Mouse (Mus musculus) lung, adult 18-20 months (tissue): ENCODE measurements around the gene Ldlrad3.
A peak's percentile ranks its signal among the peaks of the same experiment; 100 is the strongest.

Experiments used
- DNase-seq, 2 experiments: peaks; one replicate each; pipeline ENCODE4 v3.0.0; 2022; ENCODE audit warnings: mixed read lengths in 2 of 2

The Ldlrad3 gene

GRCm38 (mm10) chr2:102142654-102143271 lies 43.4 kb downstream of the Ldlrad3 start:
- DNase-seq: no peak

GRCm38 (mm10) chr2:102142197-102142623 lies 44.0 kb downstream of the Ldlrad3 start:
- DNase-seq: peak; percentile 82 to 89

DNA sequence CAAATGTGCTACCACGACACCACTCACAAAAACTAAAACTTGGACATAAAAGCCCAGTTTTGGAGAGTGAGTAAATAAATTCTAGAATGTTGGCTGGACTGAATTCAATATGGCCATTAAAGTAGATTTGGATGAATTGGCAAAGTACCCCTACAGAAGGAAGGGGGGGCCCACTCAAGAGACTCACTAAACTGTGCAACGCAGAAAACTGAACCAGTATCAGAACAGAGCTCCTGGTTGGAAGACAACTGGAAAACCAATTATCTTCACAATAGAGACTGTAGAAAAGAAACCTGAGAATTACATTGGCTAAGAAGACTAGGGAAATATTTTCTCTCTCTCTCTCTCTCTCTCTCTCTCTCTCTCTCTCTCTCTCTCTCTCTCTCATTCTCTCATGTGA lies 45.0 kb downstream of the Ldlrad3 start:
- DNase-seq: no peak

DNA sequence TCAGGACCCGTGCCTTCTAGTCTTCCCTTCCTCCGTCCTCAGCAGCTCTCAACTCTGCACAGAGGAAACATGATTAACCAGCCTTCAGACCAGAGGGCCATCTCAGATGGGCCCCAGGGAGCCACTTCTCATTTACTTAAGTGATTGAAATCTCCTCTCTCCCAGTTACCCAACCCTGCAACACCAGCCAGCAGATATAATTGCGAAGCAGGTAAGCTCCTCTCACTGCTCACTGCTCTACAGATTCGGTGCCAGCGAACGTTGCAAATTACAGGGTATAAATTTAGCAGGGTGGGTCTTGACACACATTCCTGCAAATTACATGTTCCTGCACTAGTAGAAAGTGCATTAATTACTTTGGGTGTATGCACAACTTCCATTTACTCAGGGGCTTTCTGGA lies 48.3 kb downstream of the Ldlrad3 start:
- peak in 1 of 2 experiments; percentile 15 for DNase-seq

DNA sequence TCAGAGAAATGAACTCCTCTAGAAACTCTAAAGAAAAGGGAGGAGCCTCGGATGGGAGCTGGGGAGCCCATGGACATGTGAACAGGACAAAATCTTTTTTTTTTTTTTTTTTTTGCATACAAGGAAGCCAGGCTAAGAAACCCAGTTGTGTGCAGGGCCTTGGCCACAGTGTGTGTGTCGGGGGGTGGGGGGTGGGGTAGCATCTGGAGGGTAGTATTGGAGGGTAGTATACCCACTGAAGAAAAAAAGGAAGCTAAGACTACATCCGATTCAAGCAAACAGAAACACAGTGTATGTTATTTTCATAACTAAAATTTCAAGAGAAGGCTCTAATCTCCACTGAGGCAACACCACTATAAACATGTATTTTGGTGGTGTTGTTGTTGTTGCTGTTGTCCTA lies 50.0 kb downstream of the Ldlrad3 start:
- DNase-seq: no peak

GRCm38 (mm10) chr2:102134510-102135262 lies 51.5 kb downstream of the Ldlrad3 start:
- no peak for DNase-seq

GRCm38 (mm10) chr2:102132945-102133558 lies 53.1 kb downstream of the Ldlrad3 start:
- peak; percentile 57 to 70 for DNase-seq

DNA sequence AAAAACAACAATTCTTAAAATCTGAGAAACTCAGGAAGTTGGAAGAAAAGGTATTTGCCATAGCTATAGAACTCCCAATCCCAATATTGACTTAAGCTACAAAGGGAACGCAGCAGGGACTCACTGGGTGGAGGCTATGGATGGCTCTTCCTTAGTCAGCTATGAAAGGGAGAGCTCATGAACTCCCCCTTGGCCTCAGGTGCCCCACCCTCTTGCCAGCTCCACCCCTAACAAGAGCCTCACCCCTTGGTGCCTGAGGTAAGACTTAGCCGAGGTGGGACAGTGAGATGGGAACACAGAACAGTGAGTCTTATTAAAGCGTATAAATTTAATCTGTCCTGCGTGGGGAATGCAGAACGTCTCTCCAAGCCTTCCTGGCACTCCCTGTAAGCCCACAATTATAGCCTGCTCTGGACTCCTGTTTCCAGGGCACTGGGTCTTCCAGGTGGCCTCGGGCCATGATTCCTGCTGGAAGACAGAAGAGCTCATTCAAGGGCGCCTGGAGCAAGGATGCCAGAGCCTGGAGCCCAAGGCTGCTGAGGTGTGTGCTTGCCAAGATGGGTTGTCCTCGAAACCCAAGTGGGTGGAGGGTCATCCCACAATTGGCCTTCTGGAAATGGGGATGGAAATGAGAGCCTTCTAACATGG lies 55.9 kb downstream of the Ldlrad3 start:
- peak in 1 of 2 experiments; percentile 25 for DNase-seq

- no peak for DNase-seq
Observed at GRCm38 (mm10) chr2:102129235-102129634, 57.0 kb downstream of the Ldlrad3 start.

DNA sequence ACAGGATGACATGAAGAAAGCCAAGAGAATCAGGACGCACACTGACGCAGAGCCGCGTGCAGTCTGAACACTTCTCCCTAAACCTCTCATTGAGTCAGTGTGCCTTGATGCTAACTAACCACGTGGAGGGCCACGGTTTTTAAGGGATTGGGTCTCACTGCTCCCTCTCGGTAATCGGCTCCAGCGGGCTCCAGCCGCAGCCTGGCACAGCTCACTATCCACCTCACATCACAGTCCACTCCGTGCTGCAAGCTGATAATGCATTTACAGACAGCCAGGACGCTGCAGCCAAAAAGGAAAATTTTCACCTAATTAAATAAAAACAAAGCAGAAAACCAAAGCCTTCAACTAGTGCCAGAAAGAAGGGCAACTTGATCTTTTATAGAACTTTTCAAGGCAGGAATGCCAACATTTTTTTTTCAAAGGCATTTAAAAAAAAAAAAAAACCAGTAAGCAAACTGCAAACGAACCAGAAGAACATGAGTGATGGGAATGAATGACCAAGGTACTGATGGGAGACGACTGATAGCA lies 57.6 kb downstream of the Ldlrad3 start:
- DNase-seq: no peak

GRCm38 (mm10) chr2:102127791-102128387 lies 58.3 kb downstream of the Ldlrad3 start:
- no peak for DNase-seq

DNA sequence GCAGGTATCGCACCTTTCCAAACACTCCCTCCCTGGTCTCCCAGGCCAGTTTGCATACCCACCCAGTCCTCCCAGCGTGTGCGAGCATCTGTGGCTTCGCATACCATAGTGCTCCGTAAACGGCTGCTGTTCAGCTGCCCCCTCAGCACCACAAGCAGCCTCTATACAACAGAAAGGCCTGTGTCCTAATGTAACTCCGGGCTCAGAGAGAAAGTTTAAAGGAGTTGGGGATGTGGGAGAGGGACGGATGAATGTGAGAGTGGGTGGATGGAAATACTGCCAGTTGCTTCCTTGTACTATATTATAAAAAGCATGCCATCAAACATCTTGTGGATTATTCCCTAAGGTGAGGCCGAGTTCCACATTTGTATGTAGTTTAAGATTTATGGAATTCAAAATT lies 59.0 kb downstream of the Ldlrad3 start:
- no peak for DNase-seq

DNA sequence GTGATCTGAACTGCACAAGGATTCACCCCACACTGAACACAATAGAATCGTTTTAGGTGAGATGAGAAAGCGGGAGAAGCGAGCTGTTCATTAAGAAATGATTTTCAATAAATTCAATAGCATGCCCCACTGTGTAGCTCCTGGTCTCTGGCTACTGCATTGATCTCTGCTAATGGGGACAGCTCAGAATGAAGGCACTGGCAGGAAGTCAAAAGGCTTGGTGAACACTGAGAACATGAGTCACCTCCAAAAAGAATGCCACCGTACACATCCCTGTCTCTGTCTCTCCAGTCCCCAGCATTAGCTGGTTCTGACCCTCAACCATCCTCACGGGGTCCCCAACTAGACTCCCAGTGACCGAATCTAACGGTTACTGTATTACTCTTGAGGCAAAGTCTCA lies 60.1 kb downstream of the Ldlrad3 start:
- DNase-seq: no peak

DNA sequence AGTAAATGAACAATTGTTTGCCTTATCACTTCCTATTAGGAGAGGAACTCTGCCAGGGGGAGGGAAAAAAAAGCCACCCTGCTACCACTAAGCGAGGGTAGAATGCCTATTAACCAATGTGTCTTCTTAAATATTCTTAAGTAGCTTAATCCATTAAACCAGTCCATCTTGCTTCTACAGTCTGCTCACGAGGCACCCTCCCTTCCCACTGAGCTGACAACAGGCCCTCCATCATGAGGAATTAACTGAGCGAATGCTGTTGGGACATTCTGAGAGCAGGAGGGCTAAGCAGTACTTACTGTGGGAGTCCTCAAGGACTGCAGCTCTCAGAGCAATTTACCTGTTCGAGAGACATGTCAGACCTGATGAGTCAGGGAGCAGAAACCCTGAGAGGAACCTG lies 61.1 kb downstream of the Ldlrad3 start:
- no peak for DNase-seq

DNA sequence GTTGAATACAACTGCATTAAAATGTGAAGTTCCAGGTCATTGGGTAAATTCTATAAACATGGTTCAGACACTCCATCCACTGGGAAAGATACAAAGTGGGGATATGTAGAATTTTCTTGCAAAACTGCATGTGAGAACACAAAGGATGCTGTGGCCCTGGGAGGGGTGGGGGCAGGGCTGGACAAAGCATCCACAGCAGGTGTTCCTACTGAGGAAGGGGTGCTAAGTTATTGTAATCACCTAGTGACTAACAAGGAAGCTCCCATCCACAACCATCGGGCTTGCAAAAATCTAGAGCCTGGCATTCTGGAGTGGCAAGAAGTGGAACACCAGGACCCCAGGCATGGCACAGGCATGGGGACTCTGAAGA lies 64.1 kb downstream of the Ldlrad3 start:
- no peak for DNase-seq

DNA sequence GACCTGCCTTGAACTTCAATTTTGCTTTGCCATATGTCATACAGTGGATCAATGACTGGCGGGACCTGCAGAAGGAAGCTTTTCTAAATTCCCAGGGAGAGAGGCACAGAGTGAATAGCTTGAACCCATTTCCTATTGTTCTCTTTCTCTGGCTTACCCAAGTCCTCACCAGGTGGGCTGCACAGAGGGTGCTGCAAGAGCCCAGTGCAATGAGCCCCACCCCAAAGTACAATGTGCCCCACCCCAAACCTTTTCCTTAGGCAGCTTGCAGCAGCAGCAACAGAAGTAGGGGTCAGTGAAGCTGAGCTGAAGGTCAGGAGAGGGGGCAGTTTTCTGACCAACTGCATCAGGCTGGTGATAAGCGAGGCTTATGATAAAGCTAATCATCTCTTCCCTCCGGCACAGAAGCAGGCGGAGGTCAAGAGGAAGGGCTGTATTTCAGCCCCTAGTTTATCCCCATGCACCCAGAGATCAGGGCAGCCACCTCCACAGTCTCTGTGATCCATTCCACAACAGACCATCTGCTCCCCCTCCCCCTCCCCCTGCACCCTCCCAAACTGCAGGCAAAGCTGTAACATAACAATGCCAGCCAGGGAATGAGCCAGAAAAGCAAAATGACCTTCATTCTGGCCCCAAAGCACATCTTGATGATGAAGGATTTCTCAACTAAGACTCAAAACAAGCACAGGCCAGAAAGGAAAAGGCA lies 64.6 kb downstream of the Ldlrad3 start:
- no peak for DNase-seq

DNA sequence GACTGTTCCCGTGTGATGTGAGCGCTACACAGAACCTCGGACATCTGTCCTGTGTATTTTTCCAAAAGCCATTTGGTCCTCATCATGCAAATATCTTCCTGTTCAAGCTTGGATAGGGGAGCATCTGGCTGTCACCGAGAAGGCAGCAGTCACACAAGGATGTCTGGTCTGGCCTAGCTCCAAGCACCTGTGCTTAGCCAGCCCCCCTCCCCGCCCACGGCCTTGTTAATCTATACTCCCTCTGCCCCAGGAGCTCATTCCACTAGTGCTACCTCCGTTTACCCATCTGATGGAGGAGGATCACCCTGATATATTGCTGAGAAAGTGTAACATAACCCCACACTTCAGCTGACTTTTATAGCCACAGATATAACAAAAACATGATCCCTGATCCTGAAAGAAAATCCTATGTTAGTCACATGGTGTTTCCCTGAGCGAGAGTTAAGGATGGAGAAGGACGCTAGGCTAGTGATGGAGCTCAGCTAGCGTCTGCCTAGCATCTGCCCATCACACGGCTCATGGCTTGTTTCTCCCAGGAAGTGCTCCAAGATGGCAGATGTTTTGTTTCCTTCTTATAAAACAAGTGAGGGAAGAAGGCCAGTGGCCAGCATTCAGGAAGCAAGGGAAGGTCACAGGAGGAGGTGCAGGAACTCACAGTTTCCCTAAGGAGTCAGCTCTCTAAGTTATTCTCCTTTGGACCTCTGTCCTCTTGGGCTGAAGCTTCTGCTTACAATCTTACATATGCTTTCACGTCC lies 66.3 kb downstream of the Ldlrad3 start:
- no peak for DNase-seq

- no peak for DNase-seq
Observed at GRCm38 (mm10) chr2:102118988-102119460, 67.2 kb downstream of the Ldlrad3 start.

DNA sequence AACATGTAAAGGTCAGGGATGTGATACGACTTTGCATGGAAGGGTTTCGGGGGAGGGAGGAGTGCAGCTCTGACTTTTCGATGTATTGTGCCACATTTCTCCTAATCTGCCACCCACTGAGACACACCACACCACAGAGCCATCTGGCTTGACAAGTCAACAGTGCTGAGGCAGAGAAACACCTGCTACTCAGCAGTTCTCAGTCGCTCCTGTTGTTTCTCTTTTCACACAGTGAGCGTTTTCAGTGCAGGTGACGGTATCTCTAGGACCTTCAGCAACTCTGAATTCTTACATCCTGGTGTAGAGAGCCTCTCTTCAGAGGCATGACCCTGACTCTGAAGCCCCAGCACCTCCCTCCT lies 68.8 kb downstream of the Ldlrad3 start:
- DNase-seq: no peak

- DNase-seq: no peak
Observed at GRCm38 (mm10) chr2:102116521-102117401, 69.4 kb downstream of the Ldlrad3 start.
